Mouse (Mus musculus) C2C12 (cell line): ENCODE results near the gene Tpcn1. TPM values are rescaled to one million over a fixed set of nuclear protein-coding genes. Genes with fewer than 3 reads are reported as not detected.

ENCODE experiments used
- H3K27me3 ChIP-seq: one replicate; pipeline ENCODE4 v1.6.1; 2011; ENCODE audit not compliant: control insufficient read depth, insufficient read depth, insufficient read length
- H3K36me3 ChIP-seq: one replicate; pipeline ENCODE4 v1.6.1; 2011; ENCODE audit not compliant: control insufficient read depth, insufficient read depth
- H3K4me3 ChIP-seq: one replicate; pipeline ENCODE4 v1.5.1; 2011; ENCODE audit warnings: mild to moderate bottlenecking, control low read depth; ENCODE audit not compliant: poor library complexity, insufficient read depth, severe bottlenecking
- H3K79me2 ChIP-seq: one replicate; pipeline ENCODE4 v1.6.1; 2011; ENCODE audit not compliant: control insufficient read depth, insufficient read depth
- H3K79me3 ChIP-seq: one replicate; pipeline ENCODE4 v1.6.1; 2011; ENCODE audit warnings: low read depth, control low read depth
- H3ac ChIP-seq: one replicate; pipeline ENCODE3; 2011; ENCODE audit warnings: low read depth; ENCODE audit not compliant: control insufficient read depth, insufficient read length
- CEBPB ChIP-seq: IDR thresholded peaks from one replicate; pipeline ENCODE4 v1.6.1; 2011; ENCODE audit warnings: low read depth, mild to moderate bottlenecking, control low read depth, moderate library complexity
- CTCF ChIP-seq: IDR thresholded peaks from one replicate; pipeline ENCODE4 v1.5.1; 2011; ENCODE audit not compliant: control insufficient read depth, insufficient read depth, insufficient read length
- FOSL1 ChIP-seq: IDR thresholded peaks from one replicate; pipeline ENCODE4 v1.8.0; 2011; ENCODE audit warnings: mild to moderate bottlenecking, low read length; ENCODE audit not compliant: poor library complexity, insufficient read depth, severe bottlenecking
- MAX ChIP-seq: IDR thresholded peaks from one replicate; pipeline ENCODE4 v1.6.1; 2011; ENCODE audit warnings: mild to moderate bottlenecking, control low read depth
- MYOD1 ChIP-seq: IDR thresholded peaks from one replicate; pipeline ENCODE4 v1.6.1; 2011; ENCODE audit warnings: low read depth; ENCODE audit not compliant: control insufficient read depth, insufficient read length
- MYOG ChIP-seq: IDR thresholded peaks from one replicate; pipeline ENCODE4 v1.6.1; 2011; ENCODE audit not compliant: control insufficient read depth, insufficient read length; ENCODE audit errors: extremely low read depth
- USF1 ChIP-seq: IDR thresholded peaks from one replicate; pipeline ENCODE4 v1.6.1; 2011; ENCODE audit warnings: low read depth, mild to moderate bottlenecking, control low read depth, moderate library complexity
- polyA plus RNA-seq: library from polyadenylated mRNA; unstranded; fragments of >200 nt; fragmentation: generic; extraction: Trizol; gene quantifications from one replicate; pipeline ENCODE4 v1.2.1, GENCODE M21; 2012; ENCODE audit warnings: missing spikeins

Gene Tpcn1
- polyA plus RNA-seq, 1 experiment: 34.6 TPM

- TF ChIP-seq USF1 (no peak), MAX (no peak), MYOD1 (no peak), MYOG (no peak), CTCF (no peak), CEBPB (no peak), FOSL1 (no peak)
- no peaks in the 10 kb centered on the region for H3K79me3 ChIP-seq
- no peak overlapping the region for H3K4me3 ChIP-seq
- H3ac ChIP-seq: no peak overlapping the region
- H3K79me2 ChIP-seq: no peaks in the 10 kb centered on the region
- H3K36me3 ChIP-seq: peaks cover 37% of the 10 kb centered on the region
- H3K27me3 ChIP-seq: peaks cover 3% of the 10 kb centered on the region
Measured at GRCm38 (mm10) chr5:120628624-120629023, 40.2 kb upstream of the Tpcn1 start.

- Histone ChIP-seq H3K36me3 (peaks cover 45% of the 10 kb centered on the region), H3K4me3 (no peak overlapping the region), H3K79me2 (no peaks in the 10 kb centered on the region), H3K27me3 (no peaks in the 10 kb centered on the region), H3K79me3 (no peaks in the 10 kb centered on the region), H3ac (no peak overlapping the region)
- no peak for TF ChIP-seq MAX
- TF ChIP-seq USF1: no peak
- no peak for TF ChIP-seq MYOD1
- no peak for TF ChIP-seq CEBPB
- TF ChIP-seq MYOG: no peak
- no peak for TF ChIP-seq CTCF
- TF ChIP-seq FOSL1: no peak
Measured at GRCm38 (mm10) chr5:120627515-120628300, 39.2 kb upstream of the Tpcn1 start.

- no peak for TF ChIP-seq MAX
- TF ChIP-seq MYOD1: no peak
- no peak for TF ChIP-seq FOSL1
- no peak for TF ChIP-seq MYOG
- no peak for TF ChIP-seq CTCF
- no peak for TF ChIP-seq CEBPB
- TF ChIP-seq USF1: no peak
- Histone ChIP-seq H3K79me3 (no peaks in the 10 kb centered on the region), H3K79me2 (no peaks in the 10 kb centered on the region)
Measured at GRCm38 (mm10) chr5:120626399-120626798, 37.9 kb upstream of the Tpcn1 start.

GRCm38 (mm10) chr5:120624427-120624826, 36.0 kb upstream of the Tpcn1 start:
- no peak for TF ChIP-seq USF1
- TF ChIP-seq MAX: no peak
- TF ChIP-seq CTCF: no peak
- TF ChIP-seq MYOG: no peak
- TF ChIP-seq FOSL1: no peak
- TF ChIP-seq CEBPB: no peak
- no peak for TF ChIP-seq MYOD1
- Histone ChIP-seq H3ac (no peak overlapping the region), H3K36me3 (peaks cover 72% of the 10 kb centered on the region), H3K79me2 (no peaks in the 10 kb centered on the region), H3K27me3 (no peaks in the 10 kb centered on the region), H3K4me3 (no peak overlapping the region), H3K79me3 (no peaks in the 10 kb centered on the region)

More at GRCm38 (mm10) chr5:120626399-120626798, 37.9 kb upstream of the Tpcn1 start:
- Histone ChIP-seq H3K4me3 (no peak overlapping the region), H3ac (no peak overlapping the region), H3K36me3 (peaks cover 53% of the 10 kb centered on the region), H3K27me3 (no peaks in the 10 kb centered on the region)

- TF ChIP-seq FOSL1 (no peak), MYOD1 (no peak), USF1 (no peak), MYOG (no peak), CTCF (no peak), CEBPB (no peak), MAX (no peak)
- Histone ChIP-seq H3K27me3 (no peaks in the 10 kb centered on the region), H3K36me3 (peaks cover 74% of the 10 kb centered on the region), H3K4me3 (no peak overlapping the region), H3ac (no peak overlapping the region), H3K79me2 (peaks cover 1% of the 10 kb centered on the region), H3K79me3 (no peaks in the 10 kb centered on the region)
Measured at GRCm38 (mm10) chr5:120622198-120622851, 33.9 kb upstream of the Tpcn1 start.

GRCm38 (mm10) chr5:120621846-120622197, 33.3 kb upstream of the Tpcn1 start:
- H3K79me2 ChIP-seq: peaks cover 6% of the 10 kb centered on the region
- peaks cover 70% of the 10 kb centered on the region for H3K36me3 ChIP-seq
- no peaks in the 10 kb centered on the region for H3K79me3 ChIP-seq
- no peaks in the 10 kb centered on the region for H3K27me3 ChIP-seq
- no peak overlapping the region for H3ac ChIP-seq
- TF ChIP-seq MYOG: no peak
- TF ChIP-seq MAX: no peak
- no peak for TF ChIP-seq MYOD1
- TF ChIP-seq USF1: no peak
- no peak for TF ChIP-seq CTCF
- no peak for TF ChIP-seq FOSL1
- TF ChIP-seq CEBPB: no peak
- no peak overlapping the region for H3K4me3 ChIP-seq
